9 mouse cellular contexts compared by ENCODE assay signal in the genomic region with DNA sequence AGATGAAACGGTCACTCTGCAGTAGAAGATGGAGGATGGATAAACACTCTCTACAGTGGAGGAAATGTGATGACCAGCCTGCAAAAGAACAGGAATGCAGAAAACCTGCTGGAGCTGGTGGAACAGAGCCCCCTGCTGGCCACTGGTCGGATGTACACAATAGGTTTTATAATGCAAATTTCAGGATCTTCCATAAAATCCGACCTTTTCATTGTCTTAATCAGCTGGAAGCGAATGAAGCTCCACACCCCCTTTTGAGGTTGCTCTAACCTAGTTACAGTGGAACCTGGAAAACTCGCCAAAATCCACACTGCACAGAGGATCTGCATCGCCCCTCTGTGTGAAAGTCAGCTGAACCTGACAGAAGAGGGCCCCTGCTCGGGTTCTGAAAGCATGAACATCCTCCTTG.
DNase-seq lines count a peak whose midpoint lies in the region; ATAC-seq and TF ChIP-seq lines count a peak whose summit lies in the region.
"Had no signal": no experiment of that assay in that cellular context is flagged by ENCODE, and none has a peak within 500 bp of the region (broad histone marks: within the 10 kb centered on the region; RNA-seq: fewer than 3 reads in every experiment).

No protein-coding gene starts in this region.

- no peaks in the 10 kb centered on the region for H3K27me3 ChIP-seq in hindbrain, embryonic 11.5 days (ENCODE audit: control insufficient read depth, insufficient read depth, low read length)
- H3K27me3 ChIP-seq in midbrain, embryonic 10.5 days (ENCODE audit: low read depth, poor library complexity, severe bottlenecking), result no peaks in the 10 kb centered on the region
- H3K27me3 ChIP-seq in small intestine, adult 2 months (ENCODE audit: control insufficient read depth, insufficient read depth, low read length), result no peaks in the 10 kb centered on the region

- H3K27ac ChIP-seq in embryonic fibroblast, embryonic 13.5 days (ENCODE audit: insufficient read depth, low read length), result no peak overlapping the region
- H3K27ac ChIP-seq in hindbrain, embryonic 11.5 days (ENCODE audit: low read depth, low read length), result no peak overlapping the region
- H3K27ac ChIP-seq in midbrain, embryonic 10.5 days (replicated peaks), result no peak overlapping the region
- H3K27ac ChIP-seq in small intestine, adult 2 months (ENCODE audit: insufficient read depth, low read depth, low read length), result no peak overlapping the region
- H3K27ac ChIP-seq: macrophage had no signal

- no peaks in the 10 kb centered on the region for H3K9me3 ChIP-seq in hindbrain, embryonic 11.5 days (ENCODE audit: control insufficient read depth, low read length)
- H3K9me3 ChIP-seq in midbrain, embryonic 10.5 days (replicated peaks), result no peaks in the 10 kb centered on the region

- TF ChIP-seq POLR2A in embryonic fibroblast, embryonic 13.5 days (IDR thresholded peaks at IDR 0.05; ENCODE audit: low read depth, low read length), result no peak
- no peak for TF ChIP-seq POLR2A in small intestine, adult 2 months (IDR thresholded peaks at IDR 0.05; ENCODE audit: low read depth, low read length)

- DNase-seq in heart, adult 18-20 months, result peak; percentile 39 to 75
- DNase-seq in heart, postnatal 25 days (ENCODE audit: low spot score), result no peak
- peak; percentile 87 for DNase-seq in brain, adult 2 months (ENCODE audit: low read depth, low spot score)
- peak; percentile 83 for DNase-seq in hindbrain, embryonic 11.5 days (ENCODE audit: low spot score)
- DNase-seq in layer of hippocampus, postnatal 36 days, result peak; percentile 60 to 64
- DNase-seq in midbrain, embryonic 10.5 days (ENCODE audit: low spot score), result peak; percentile 68

- intact Hi-C loops in heart, postnatal 25 days (cut with DNase I), result loop anchor here (1.0 to 5.0 kb wide), 2 partner anchors 258 to 352 kb away; partner anchors contain the start of gene Med23

- H3K9ac ChIP-seq in hindbrain, embryonic 11.5 days (ENCODE audit: low read depth, low read length), result no peak overlapping the region

- peaks cover 2% of the 10 kb centered on the region; the same call in 1 of the 2 replicates for H3K4me1 ChIP-seq in embryonic fibroblast, embryonic 13.5 days (ENCODE audit: control insufficient read depth, insufficient read depth, low read length)
- no peaks in the 10 kb centered on the region for H3K4me1 ChIP-seq in hindbrain, embryonic 11.5 days (replicated peaks; ENCODE audit: control insufficient read depth, insufficient read depth, low read length)
- no peaks in the 10 kb centered on the region for H3K4me1 ChIP-seq in midbrain, embryonic 10.5 days
- H3K4me1 ChIP-seq in small intestine, adult 2 months (ENCODE audit: control insufficient read depth, insufficient read depth, insufficient read length, low read length), result no peaks in the 10 kb centered on the region; the same call in 1 of the 2 replicates

- TF ChIP-seq CTCF in embryonic fibroblast, embryonic 13.5 days (IDR thresholded peaks at IDR 0.05; ENCODE audit: borderline replicate concordance, insufficient read depth, low read length), result peak; percentile 42; the same call in 1 of the 2 replicates
- peak; percentile 97; the same call in 1 of the 2 replicates for TF ChIP-seq CTCF in small intestine, adult 2 months (IDR thresholded peaks at IDR 0.05; ENCODE audit: extremely low read depth, insufficient read length, insufficient replicate concordance, low read depth, low read length)

- no peak overlapping the region for H3K4me3 ChIP-seq in embryonic fibroblast, embryonic 13.5 days (ENCODE audit: insufficient read depth, low read length)
- H3K4me3 ChIP-seq in hindbrain, embryonic 11.5 days (ENCODE audit: low read depth, low read length), result no peak overlapping the region
- H3K4me3 ChIP-seq in midbrain, embryonic 10.5 days, result peak overlapping the region; percentile 32; the same call in 1 of the 2 replicates
- no peak overlapping the region for H3K4me3 ChIP-seq in small intestine, adult 2 months (ENCODE audit: low read depth, low read length)

- no peaks in the 10 kb centered on the region for H3K36me3 ChIP-seq in hindbrain, embryonic 11.5 days (ENCODE audit: control insufficient read depth, insufficient read depth, low read length)
- no peaks in the 10 kb centered on the region for H3K36me3 ChIP-seq in midbrain, embryonic 10.5 days
- H3K36me3 ChIP-seq in small intestine, adult 2 months (ENCODE audit: control insufficient read depth, insufficient read depth, low read length), result no peaks in the 10 kb centered on the region

- WGBS in hindbrain, embryonic 11.5 days, result 17% methylated on average over 7 of the region's 7 CpGs
- WGBS in midbrain, embryonic 10.5 days, result 22% methylated on average over 7 of the region's 7 CpGs
- 37% methylated on average over 7 of the region's 7 CpGs for WGBS in small intestine, adult 2 months

- no peak overlapping the region for H3K4me2 ChIP-seq in hindbrain, embryonic 11.5 days (replicated peaks; ENCODE audit: low read depth, low read length)

- peak; percentile 67; the same call in 1 of the 2 replicates for ATAC-seq in hindbrain, embryonic 11.5 days (ENCODE audit: low FRiP score)
